Mouse (Mus musculus) hindbrain, embryonic 10.5 days (tissue): Measurements from ENCODE around the gene Dtd2. TPM values are rescaled to one million over a fixed set of nuclear protein-coding genes. Genes with fewer than 3 reads are reported as not detected.

Experiments
- DNase-seq: peaks from one replicate; pipeline ENCODE4 v3.0.0-alpha.2; 2017; ENCODE audit warnings: low spot score
- H3K27ac ChIP-seq: fragments of 300-500 bp; sonication (generic); 2 replicates; pipeline ENCODE4 v1.5.1; 2016; ENCODE audit warnings: mild to moderate bottlenecking, moderate library complexity
- H3K27me3 ChIP-seq: fragments of 300-500 bp; sonication (generic); 2 replicates; pipeline ENCODE4 v1.6.1; 2016; ENCODE audit warnings: mild to moderate bottlenecking; ENCODE audit not compliant: poor library complexity, insufficient read depth, severe bottlenecking
- H3K36me3 ChIP-seq: fragments of 300-500 bp; sonication (generic); 2 replicates; pipeline ENCODE4 v1.6.1; 2016; ENCODE audit warnings: mild to moderate bottlenecking, moderate library complexity
- H3K4me1 ChIP-seq: fragments of 300-500 bp; sonication (generic); replicated peaks from 2 replicates; pipeline ENCODE4 v1.6.1; 2016; ENCODE audit warnings: mild to moderate bottlenecking
- H3K4me3 ChIP-seq: fragments of 300-500 bp; sonication (generic); 2 replicates; pipeline ENCODE4 v1.5.1; 2016; ENCODE audit warnings: mild to moderate bottlenecking, moderate library complexity
- H3K9me3 ChIP-seq: fragments of 300-500 bp; sonication (generic); 2 replicates; pipeline ENCODE4 v1.6.1; 2016; ENCODE audit warnings: mild to moderate bottlenecking, moderate library complexity
- WGBS: fragments of 180-500 bp; shearing (Covaris S2); methylation state at CpG from one replicate; pipeline ENCODE4 v1.1.7; 2016; 5-methylcytosine and 5-hydroxymethylcytosine counted together
- polyA plus RNA-seq: library from polyadenylated mRNA; unstranded; fragments of >200 nt; fragmentation: Nextera tagmentation; extraction: Ambion mirVana; gene quantifications from 2 replicates; pipeline ENCODE4 v1.2.1, GENCODE M21; 2016

The Dtd2 gene
- polyA plus RNA-seq, 1 experiment from 2014 or later, result 24.3 TPM

DNA sequence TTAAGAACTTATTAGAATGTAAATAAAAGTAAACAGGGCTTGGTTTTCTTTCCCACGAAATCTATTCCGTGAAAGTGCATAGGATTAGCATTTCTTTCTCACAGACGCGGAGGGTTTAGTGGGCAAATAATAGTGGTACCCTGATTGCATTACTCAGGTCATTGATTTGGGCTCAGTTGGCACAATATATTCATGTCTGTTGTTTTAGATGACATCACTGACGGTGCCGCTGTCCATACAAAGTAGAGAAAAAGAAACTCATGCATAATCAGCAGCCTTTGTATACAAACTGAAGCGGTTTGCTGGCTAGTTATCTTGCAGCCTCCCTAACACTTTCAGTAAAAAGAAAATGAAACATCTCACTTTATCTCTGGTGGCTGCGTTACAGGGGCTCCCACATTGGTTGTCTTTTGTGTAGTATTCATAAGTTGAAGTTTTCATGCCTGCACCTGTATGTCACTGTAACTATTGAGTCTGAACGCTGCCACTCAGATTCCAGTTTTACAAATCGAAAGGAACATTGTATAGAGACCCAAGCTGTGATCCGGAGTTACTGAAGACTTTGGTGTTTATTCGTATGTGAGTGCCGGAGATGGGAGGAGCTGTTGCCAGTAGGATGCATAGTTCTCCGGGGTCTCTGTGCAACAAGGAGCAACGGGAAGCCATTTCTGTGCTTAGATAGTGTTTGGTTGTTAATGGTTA is 3.8 kb upstream of the Dtd2 start:
- H3K36me3 ChIP-seq, result no peaks in the 10 kb centered on the region
- no peaks in the 10 kb centered on the region for H3K27me3 ChIP-seq
- peak; percentile 4 for DNase-seq
- H3K4me1 ChIP-seq, result peaks cover 23% of the 10 kb centered on the region
- 61% methylated on average over 15 of the region's 15 CpGs for WGBS
- H3K9me3 ChIP-seq, result no peaks in the 10 kb centered on the region
- peak overlapping the region; percentile 37; the same call in 1 of the 2 replicates for H3K27ac ChIP-seq
- H3K4me3 ChIP-seq, result peak overlapping the region; percentile 26; the same call in 1 of the 2 replicates

DNA sequence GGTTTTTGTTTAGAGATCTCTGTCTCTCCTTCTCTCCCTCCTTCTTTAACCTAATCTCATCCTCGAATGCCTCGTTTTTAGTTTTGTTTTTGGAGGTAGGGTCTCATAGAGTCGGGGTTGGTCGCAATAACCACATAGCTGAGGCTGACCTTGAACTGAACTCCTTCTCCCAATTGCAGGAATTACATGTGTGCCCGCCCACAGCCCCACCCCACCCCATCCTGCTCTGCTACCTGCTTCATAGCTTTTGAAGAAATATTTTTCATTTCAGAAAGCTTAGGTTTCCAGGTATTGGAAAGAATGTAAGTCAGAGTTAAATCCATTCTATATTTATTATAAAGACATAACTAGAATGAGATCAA is 313 bp upstream of the Dtd2 start:
- no peak for DNase-seq
- H3K4me1 ChIP-seq, result peaks cover 18% of the 10 kb centered on the region
- H3K27ac ChIP-seq, result peak overlapping the region; percentile 87
- H3K4me3 ChIP-seq, result peak overlapping the region; percentile 60
- no peaks in the 10 kb centered on the region for H3K9me3 ChIP-seq
- H3K36me3 ChIP-seq, result peaks cover 8% of the 10 kb centered on the region; the same call in 1 of the 2 replicates
- H3K27me3 ChIP-seq, result no peaks in the 10 kb centered on the region
- WGBS, result 49% methylated on average over 5 of the region's 5 CpGs

DNA sequence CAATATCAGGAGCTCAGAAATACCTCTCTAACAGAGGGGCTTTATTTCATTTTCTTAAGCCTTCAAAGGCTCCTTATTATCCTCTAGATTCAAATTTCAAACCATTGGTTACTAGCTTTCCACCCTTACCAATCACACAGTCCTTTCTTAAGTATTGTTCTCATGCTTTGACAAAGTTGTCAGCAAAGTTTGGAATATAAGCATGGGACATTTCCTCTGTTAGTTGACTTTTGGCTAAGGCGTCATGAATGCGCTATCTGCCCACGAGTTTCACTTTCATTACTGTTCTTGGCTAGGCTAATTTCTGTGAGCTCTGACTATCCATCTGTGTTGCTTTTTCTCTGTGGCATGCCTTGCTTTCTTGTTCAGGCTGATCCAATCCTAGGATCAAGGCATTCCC is 3.6 kb downstream of the Dtd2 start:
- 92% methylated on average over 3 of the region's 3 CpGs for WGBS
- H3K36me3 ChIP-seq, result peaks cover 27% of the 10 kb centered on the region
- H3K27me3 ChIP-seq, result no peaks in the 10 kb centered on the region
- no peak overlapping the region for H3K4me3 ChIP-seq
- no peaks in the 10 kb centered on the region for H3K9me3 ChIP-seq
- H3K27ac ChIP-seq, result no peak overlapping the region
- DNase-seq, result no peak
- H3K4me1 ChIP-seq, result peaks cover 10% of the 10 kb centered on the region; the same call in 1 of the 2 replicates

DNA sequence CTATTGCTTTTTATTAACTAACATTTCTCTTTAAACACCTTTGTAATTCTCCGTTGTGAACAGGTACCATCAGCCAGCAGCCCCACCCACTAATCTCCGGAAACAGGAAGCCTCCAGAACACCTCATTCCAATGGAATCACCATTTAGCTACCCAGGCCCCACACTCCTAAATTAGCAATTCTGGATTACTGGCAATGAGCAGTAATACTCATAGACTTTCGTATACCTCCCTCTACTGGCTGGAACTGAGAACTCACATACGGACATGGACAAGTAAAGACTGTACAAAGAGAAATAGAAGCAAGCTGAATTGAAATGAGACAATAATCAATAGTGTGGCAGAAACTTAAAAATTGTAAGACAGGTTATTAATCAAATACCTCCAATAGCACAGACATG is 4.8 kb downstream of the Dtd2 start:
- Histone ChIP-seq H3K4me1 (peaks cover 10% of the 10 kb centered on the region; the same call in 1 of the 2 replicates), H3K9me3 (no peaks in the 10 kb centered on the region), H3K36me3 (peaks cover 39% of the 10 kb centered on the region), H3K27me3 (no peaks in the 10 kb centered on the region), H3K4me3 (no peak overlapping the region), H3K27ac (no peak overlapping the region)
- WGBS, result 42% methylated on average over 4 of the region's 4 CpGs
- peak; percentile 23 for DNase-seq

DNA sequence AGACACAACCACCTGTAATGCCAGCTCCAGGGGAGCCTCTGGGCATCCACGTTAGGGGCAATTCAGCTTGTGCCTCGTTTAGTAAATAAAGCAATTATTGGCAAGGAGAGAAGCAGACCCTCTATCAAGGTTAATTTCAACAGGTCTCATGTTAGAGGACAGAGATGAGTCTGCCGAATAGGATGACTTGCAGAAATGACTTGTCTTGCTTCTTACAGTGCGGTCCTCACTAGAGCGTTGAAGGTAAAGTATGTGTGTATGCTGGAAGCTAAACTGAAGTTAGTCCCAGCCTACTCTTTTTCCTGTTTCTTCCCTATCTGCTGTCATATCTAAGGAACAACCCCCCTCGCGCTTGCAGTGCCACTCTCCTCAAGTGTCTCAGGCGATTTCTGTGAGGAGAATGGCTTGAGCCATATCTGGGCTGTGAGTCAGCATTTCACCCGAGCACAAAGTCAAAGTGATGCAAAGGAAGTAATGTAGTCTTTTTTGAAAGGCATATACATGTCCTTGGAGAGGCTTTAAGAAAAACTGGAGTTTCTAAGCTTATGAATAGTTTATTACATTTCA is 7.9 kb downstream of the Dtd2 start:
- Histone ChIP-seq H3K27ac (no peak overlapping the region), H3K9me3 (no peaks in the 10 kb centered on the region), H3K27me3 (no peaks in the 10 kb centered on the region), H3K36me3 (peaks cover 61% of the 10 kb centered on the region), H3K4me3 (no peak overlapping the region), H3K4me1 (no peaks in the 10 kb centered on the region)
- no peak for DNase-seq
- WGBS, result 91% methylated on average over 9 of the region's 9 CpGs

DNA sequence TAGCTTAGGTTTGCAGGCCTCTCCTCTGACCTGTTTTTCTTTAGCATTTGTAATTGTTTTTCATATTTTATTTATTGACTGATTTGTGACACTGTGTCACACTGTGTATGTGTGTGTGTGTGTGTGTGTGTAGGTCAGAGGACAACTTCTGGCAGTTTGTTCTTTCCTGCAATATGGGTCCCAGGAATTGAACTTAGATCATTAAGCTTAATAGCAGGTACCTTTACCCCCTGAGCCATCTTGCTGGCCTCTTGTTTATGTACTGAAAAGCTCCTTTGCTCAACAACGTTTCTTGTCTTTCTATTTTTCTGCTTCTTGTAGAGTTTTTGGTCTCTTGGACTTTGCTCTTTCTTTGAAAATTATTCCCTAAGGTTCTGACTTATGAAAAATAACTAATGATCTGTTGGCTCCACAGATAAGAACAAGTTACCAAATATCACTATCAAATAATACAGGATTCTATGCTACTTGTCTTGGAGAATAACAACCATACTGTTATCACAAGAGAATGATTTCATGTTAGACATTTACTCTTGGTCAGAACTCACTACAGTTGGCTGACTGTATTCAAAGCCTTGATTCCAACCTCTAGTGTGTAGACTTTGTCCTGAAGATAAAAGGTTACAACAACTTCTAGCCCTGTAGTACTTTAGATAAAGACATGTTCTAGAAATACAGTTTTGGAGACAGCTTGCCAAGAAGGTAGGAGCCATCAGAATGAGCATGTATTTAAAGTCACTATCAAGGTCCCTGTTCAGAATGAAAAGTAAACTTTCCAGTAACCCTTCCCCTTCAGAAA is 10.4 kb downstream of the Dtd2 start:
- Histone ChIP-seq H3K4me1 (no peaks in the 10 kb centered on the region), H3K27me3 (no peaks in the 10 kb centered on the region), H3K27ac (no peak overlapping the region), H3K9me3 (no peaks in the 10 kb centered on the region), H3K4me3 (no peak overlapping the region), H3K36me3 (peaks cover 65% of the 10 kb centered on the region)
- DNase-seq, result no peak
- 84% methylated on average over 1 of the region's 1 CpGs for WGBS

DNA sequence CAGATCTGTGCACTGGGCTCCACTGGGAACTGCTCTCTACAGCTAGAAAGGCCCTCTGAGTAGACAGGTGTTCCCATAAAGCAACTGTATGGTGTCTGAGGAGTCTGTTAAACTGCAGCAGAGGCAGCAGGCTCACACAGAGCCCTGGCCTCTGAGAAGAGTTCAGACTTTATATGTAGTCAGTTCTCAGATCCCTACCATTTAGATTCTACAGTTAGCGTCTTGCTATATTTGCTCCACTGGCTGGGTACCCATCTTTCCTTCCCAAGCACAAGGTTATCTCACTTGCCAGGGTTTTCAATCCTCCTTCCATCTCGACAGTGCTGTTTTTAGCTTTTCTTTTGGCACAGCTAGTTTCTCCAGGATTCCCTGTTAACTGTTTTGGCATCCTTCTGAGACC is 15.7 kb downstream of the Dtd2 start:
- H3K27ac ChIP-seq, result no peak overlapping the region
- H3K27me3 ChIP-seq, result no peaks in the 10 kb centered on the region
- H3K9me3 ChIP-seq, result no peaks in the 10 kb centered on the region
- H3K4me1 ChIP-seq, result no peaks in the 10 kb centered on the region
- no peak for DNase-seq
- 90% methylated on average over 2 of the region's 2 CpGs for WGBS
- peaks cover 31% of the 10 kb centered on the region for H3K36me3 ChIP-seq
- H3K4me3 ChIP-seq, result no peak overlapping the region

DNA sequence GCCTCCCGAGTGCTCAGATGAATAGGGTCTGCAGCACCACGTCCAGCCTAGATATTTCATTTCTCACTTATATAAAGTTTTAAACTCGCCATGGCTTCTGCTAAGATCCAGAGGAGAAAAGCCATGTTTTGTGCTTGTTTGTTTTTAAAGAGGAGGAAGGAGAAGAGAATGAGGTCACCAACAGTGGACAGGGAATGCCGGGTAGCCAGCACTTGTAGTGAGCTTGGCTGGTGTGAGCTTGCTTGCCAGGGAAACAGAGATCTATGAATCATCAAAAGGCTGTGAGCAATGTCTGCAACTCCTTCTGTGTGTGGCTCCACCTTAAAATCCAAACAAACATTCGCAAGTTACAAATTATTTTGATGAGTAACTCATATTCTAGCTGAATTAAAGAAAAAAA is 17.8 kb downstream of the Dtd2 start:
- no peaks in the 10 kb centered on the region for H3K9me3 ChIP-seq
- H3K4me3 ChIP-seq, result no peak overlapping the region
- 88% methylated on average over 5 of the region's 5 CpGs for WGBS
- no peaks in the 10 kb centered on the region for H3K27me3 ChIP-seq
- H3K36me3 ChIP-seq, result peaks cover 10% of the 10 kb centered on the region
- no peaks in the 10 kb centered on the region for H3K4me1 ChIP-seq
- H3K27ac ChIP-seq, result no peak overlapping the region
- DNase-seq, result no peak

DNA sequence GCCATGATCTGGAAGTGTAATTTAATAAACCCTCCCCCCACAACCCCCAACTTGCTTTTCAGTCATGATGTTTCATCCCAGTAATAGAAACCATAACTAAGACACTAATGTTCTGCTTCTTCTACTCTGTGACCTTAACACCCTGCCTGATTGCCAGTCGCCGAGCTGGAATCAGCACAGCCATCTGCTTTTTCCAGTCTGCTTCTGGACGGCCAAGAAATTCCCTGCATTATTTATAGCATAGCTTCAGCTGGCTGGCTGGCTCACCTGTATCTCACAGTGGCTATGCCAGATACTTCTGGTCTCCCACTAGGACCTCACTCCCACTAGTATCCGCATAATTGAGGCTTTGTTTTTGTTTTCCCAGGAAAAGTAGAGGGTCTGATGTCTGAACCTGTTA is 20.5 kb downstream of the Dtd2 start:
- H3K9me3 ChIP-seq, result no peaks in the 10 kb centered on the region
- H3K27me3 ChIP-seq, result no peaks in the 10 kb centered on the region
- peaks cover 5% of the 10 kb centered on the region; the same call in 1 of the 2 replicates for H3K36me3 ChIP-seq
- 83% methylated on average over 4 of the region's 4 CpGs for WGBS
- DNase-seq, result no peak
- no peaks in the 10 kb centered on the region for H3K4me1 ChIP-seq
- H3K4me3 ChIP-seq, result no peak overlapping the region
- H3K27ac ChIP-seq, result no peak overlapping the region

DNA sequence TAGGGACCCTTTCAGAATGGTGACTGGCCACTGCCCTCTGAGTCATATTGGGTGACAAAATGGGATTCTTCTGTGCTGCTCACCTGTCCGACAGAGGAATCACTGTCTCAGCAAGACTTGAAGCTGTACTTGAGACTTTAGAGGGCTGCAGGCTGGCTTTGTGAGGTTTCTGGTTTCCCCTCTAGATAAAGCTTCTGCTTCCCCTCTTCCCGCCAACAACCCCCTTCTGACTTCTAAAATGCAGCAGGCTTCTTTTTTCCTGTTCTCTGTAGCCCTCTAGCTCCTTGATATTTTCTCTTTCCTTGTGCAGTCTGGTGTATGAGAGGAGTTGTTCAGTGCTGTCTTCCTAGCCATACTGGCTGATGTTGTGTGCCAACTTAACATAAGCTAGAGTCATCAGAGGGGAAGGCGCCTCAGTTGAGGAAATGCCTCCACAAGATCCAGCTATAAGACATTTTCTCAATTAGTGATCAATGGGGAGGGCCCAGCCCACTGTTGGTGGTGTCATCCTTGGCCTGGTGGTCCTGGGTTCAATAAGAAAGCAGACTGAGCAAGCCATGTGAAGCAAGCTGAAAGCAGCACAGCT is 21.0 kb downstream of the Dtd2 start:
- Histone ChIP-seq H3K27me3 (no peaks in the 10 kb centered on the region), H3K27ac (no peak overlapping the region), H3K36me3 (peaks cover 5% of the 10 kb centered on the region; the same call in 1 of the 2 replicates), H3K4me3 (no peak overlapping the region), H3K4me1 (no peaks in the 10 kb centered on the region), H3K9me3 (no peaks in the 10 kb centered on the region)
- 91% methylated on average over 3 of the region's 3 CpGs for WGBS
- DNase-seq, result no peak

DNA sequence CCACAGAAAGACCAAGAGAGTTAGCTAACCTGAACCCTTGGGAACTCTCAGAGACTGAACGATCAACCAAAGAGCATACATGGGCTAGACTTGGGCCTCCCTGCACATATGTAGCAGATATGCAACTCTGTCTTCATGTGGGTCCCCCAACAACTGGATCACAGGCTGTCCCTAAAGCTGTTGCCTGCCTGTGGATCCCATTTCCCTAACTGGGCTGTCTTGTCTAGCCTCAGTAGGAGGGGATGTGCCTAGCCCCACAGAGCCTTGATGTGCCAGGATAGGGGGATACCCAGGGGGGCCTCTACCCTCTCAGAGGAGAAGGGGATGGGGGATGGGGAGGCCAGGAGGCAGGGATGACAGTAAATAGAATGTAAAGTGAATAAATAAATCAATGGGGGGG is 22.7 kb downstream of the Dtd2 start:
- Histone ChIP-seq H3K9me3 (no peaks in the 10 kb centered on the region), H3K4me3 (no peak overlapping the region), H3K4me1 (no peaks in the 10 kb centered on the region), H3K27me3 (no peaks in the 10 kb centered on the region), H3K36me3 (peaks cover 5% of the 10 kb centered on the region; the same call in 1 of the 2 replicates), H3K27ac (no peak overlapping the region)
- 93% methylated on average over 1 of the region's 1 CpGs for WGBS
- DNase-seq, result no peak

DNA sequence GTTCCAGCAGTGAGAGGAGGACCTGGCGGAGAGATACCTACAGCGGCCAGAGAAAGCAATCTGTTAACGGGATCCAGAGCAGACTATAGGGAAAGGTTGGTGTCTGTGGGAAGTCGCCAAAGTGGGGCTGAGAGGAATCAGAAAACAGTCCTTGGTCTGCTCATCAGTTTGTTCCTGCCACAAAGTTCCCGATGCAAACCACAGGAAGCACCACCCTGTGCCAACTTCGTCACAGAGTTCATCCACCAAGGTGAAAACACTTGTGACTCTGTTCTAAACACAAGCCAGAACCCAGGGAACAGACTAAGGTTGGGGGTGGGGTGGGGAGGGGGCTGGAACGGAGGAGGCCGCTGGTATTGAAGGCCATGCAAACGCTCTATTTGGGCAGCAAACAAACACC is 29.8 kb downstream of the Dtd2 start:
- Histone ChIP-seq H3K9me3 (peaks cover 4% of the 10 kb centered on the region; the same call in 1 of the 2 replicates), H3K27ac (no peak overlapping the region), H3K4me1 (no peaks in the 10 kb centered on the region), H3K27me3 (no peaks in the 10 kb centered on the region), H3K36me3 (no peaks in the 10 kb centered on the region), H3K4me3 (no peak overlapping the region)
- WGBS, result 81% methylated on average over 9 of the region's 9 CpGs
- DNase-seq, result no peak

DNA sequence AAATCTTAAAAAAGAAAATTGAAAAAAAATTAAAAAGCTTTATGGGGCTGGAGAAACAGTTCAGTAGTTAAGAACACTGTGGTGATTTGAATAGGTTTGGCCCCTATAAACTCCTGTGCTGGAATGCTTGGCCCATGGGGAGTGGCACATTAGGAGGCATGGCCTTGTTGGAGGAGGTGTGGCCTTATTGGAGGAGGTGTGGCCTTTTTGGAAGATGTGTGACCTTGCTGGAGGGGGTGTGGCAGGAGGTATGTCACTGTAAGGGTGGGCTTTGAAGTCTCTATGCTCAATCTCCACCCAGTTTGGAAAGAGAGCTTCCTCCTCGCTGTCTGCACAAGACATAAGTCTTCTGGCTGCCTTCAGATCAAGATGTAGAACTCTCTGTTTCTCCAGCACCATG is 31.9 kb downstream of the Dtd2 start:
- H3K27me3 ChIP-seq, result no peaks in the 10 kb centered on the region
- H3K4me1 ChIP-seq, result peaks cover 9% of the 10 kb centered on the region
- no peak for DNase-seq
- no peaks in the 10 kb centered on the region for H3K36me3 ChIP-seq
- 97% methylated on average over 1 of the region's 1 CpGs for WGBS
- peaks cover 4% of the 10 kb centered on the region; the same call in 1 of the 2 replicates for H3K9me3 ChIP-seq
- no peak overlapping the region for H3K4me3 ChIP-seq
- H3K27ac ChIP-seq, result no peak overlapping the region
